ENCODE assay signal across 8 mouse cellular contexts in the genomic region with DNA sequence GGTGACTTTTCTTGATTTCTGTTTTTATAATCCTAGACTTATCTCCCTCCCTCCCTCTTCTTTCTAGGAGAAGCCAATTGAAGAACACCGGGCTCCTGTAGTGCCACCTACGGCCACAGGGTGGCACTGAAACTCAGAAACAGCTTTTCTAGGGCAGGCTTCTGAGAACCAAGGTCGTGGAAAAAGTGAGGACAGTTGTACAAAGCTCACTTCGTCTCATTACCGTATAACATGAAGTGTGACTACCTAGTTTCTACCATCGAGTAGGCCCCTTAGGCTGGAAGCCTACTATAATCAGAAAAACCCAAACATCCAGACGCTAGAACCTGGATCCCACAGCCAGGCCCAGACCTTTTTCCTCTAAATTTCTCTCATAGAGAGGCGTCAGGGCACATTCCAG. TPM values are rescaled to one million over a fixed set of nuclear protein-coding genes. Genes with fewer than 3 reads are reported as not detected.
DNase-seq lines count a peak whose midpoint lies in the region; ATAC-seq lines count a peak whose summit lies in the region.

No protein-coding gene starts in this region.

- H3K4me1 ChIP-seq in hindbrain, embryonic 15.5 days (replicated peaks): peaks cover 46% of the 10 kb centered on the region
- H3K4me1 ChIP-seq in megakaryocyte, embryonic 14.5 days: peaks cover 59% of the 10 kb centered on the region

- 0 out of 2 replicates have a peak overlapping the region, but pooled peaks have one; percentile 4 for H3K27ac ChIP-seq in hindbrain, embryonic 15.5 days (replicated peaks)

- peak overlapping the region; percentile 44 for H3K4me3 ChIP-seq in hindbrain, embryonic 15.5 days
- H3K4me3 ChIP-seq in megakaryocyte, embryonic 14.5 days (replicated peaks): peak overlapping the region; percentile 28

- H3K9ac ChIP-seq in hindbrain, embryonic 15.5 days: 0 out of 2 replicates have a peak overlapping the region, but pooled peaks have one; percentile 36

- H3K9me3 ChIP-seq in hindbrain, embryonic 15.5 days: no peaks in the 10 kb centered on the region
- H3K9me3 ChIP-seq in megakaryocyte, embryonic 14.5 days: no peaks in the 10 kb centered on the region

- peak; percentile 95 for DNase-seq in NIH3T3 (ENCODE audit: low read depth)
- DNase-seq in cerebellum, adult 9-11 months: peak; percentile 90
- DNase-seq in gastrocnemius, adult 18-20 months (ENCODE audit: low spot score): peak; percentile 93
- DNase-seq in left cerebral cortex, adult 8-10 months (ENCODE audit: low spot score in 2 of 2): peak; percentile 72 to 91
- DNase-seq in right cerebral cortex, postnatal 10 days (ENCODE audit: low spot score in 2 of 2): peak; percentile 89 to 93
- DNase-seq in urinary bladder, postnatal 25 days (ENCODE audit: low spot score): peak; percentile 76

- no peaks in the 10 kb centered on the region for H3K27me3 ChIP-seq in hindbrain, embryonic 15.5 days
- H3K27me3 ChIP-seq in megakaryocyte, embryonic 14.5 days (replicated peaks): no peaks in the 10 kb centered on the region

- H3K4me2 ChIP-seq in hindbrain, embryonic 15.5 days: peak overlapping the region; percentile 86

- 9% methylated on average over 8 of the region's 8 CpGs for WGBS in hindbrain, embryonic 15.5 days

- no peak for ATAC-seq in hindbrain, embryonic 15.5 days (ENCODE audit: low FRiP score, low read depth)

- H3K36me3 ChIP-seq in hindbrain, embryonic 15.5 days: no peaks in the 10 kb centered on the region
- no peaks in the 10 kb centered on the region for H3K36me3 ChIP-seq in megakaryocyte, embryonic 14.5 days (replicated peaks; ENCODE audit: low read length)

RNA-seq across cellular contexts. Expression of gene Tmem107, which starts 3.6 kb away (rescaled TPM):
- 1 to 10 TPM; 3.5 to 3.7 TPM for total RNA-seq in gastrocnemius, adult 18-20 months (2021)
- polyA plus RNA-seq in hindbrain, embryonic 15.5 days (2015; fragmentation: Nextera tagmentation; extraction: Ambion mirVana): 36.6 and 41.7 TPM in 2 replicates
- 10 to 100 TPM; 15.2 to 19.4 (median 17.1) TPM for total RNA-seq in left cerebral cortex, adult 8-10 months (2022)
- polyA plus RNA-seq in megakaryocyte, embryonic 14.5 days (2012; ENCODE audit: insufficient read depth, low replicate concordance): 40.2 and 62.0 TPM in 2 replicates

RNA-seq across cellular contexts. Expression of gene Borcs6, which starts 7.4 kb away (rescaled TPM):
- 10 to 100 TPM; 20.0 to 23.5 TPM for total RNA-seq in gastrocnemius, adult 18-20 months (2021)
- 22.1 and 23.1 TPM in 2 replicates for polyA plus RNA-seq in hindbrain, embryonic 15.5 days (2015; fragmentation: Nextera tagmentation; extraction: Ambion mirVana)
- total RNA-seq in left cerebral cortex, adult 8-10 months (2022): 10 to 100 TPM; 32.3 to 37.9 (median 33.5) TPM
- 60.9 and 88.1 TPM in 2 replicates for polyA plus RNA-seq in megakaryocyte, embryonic 14.5 days (2012; ENCODE audit: insufficient read depth, low replicate concordance)

RNA-seq across cellular contexts. Expression of gene Vamp2, which starts 21.3 kb away (rescaled TPM):
- total RNA-seq in gastrocnemius, adult 18-20 months (2021): 10 to 100 TPM; 37.4 to 39.3 TPM
- 317 and 437 TPM in 2 replicates for polyA plus RNA-seq in hindbrain, embryonic 15.5 days (2015; fragmentation: Nextera tagmentation; extraction: Ambion mirVana)
- 1,000 to 10,000 TPM; 1,002 to 1,054 (median 1,038) TPM for total RNA-seq in left cerebral cortex, adult 8-10 months (2022)
- 61.5 and 159 TPM in 2 replicates for polyA plus RNA-seq in megakaryocyte, embryonic 14.5 days (2012; ENCODE audit: insufficient read depth, low replicate concordance)

RNA-seq across cellular contexts. Expression of gene Aurkb, which starts 21.5 kb away (rescaled TPM):
- total RNA-seq in gastrocnemius, adult 18-20 months (2021): not detected
- 28.6 and 36.1 TPM in 2 replicates for polyA plus RNA-seq in hindbrain, embryonic 15.5 days (2015; fragmentation: Nextera tagmentation; extraction: Ambion mirVana)
- total RNA-seq in left cerebral cortex, adult 8-10 months (2022): under 1 TPM; 0.53 to 0.80 (median 0.62) TPM
- polyA plus RNA-seq in megakaryocyte, embryonic 14.5 days (2012; ENCODE audit: insufficient read depth, low replicate concordance): 41.3 and 65.2 TPM in 2 replicates

RNA-seq across cellular contexts. Expression of gene Per1, which starts 28.1 kb away (rescaled TPM):
- 10 to 100 TPM; 41.9 to 72.2 TPM for total RNA-seq in gastrocnemius, adult 18-20 months (2021)
- polyA plus RNA-seq in hindbrain, embryonic 15.5 days (2015; fragmentation: Nextera tagmentation; extraction: Ambion mirVana): 10.0 and 10.1 TPM in 2 replicates
- total RNA-seq in left cerebral cortex, adult 8-10 months (2022): 100 to 1,000 TPM; 105 to 140 (median 114) TPM
- polyA plus RNA-seq in megakaryocyte, embryonic 14.5 days (2012; ENCODE audit: insufficient read depth, low replicate concordance): 42.3 and 83.5 TPM in 2 replicates

Comparison
In these comparisons a context has a peak if more than half of its experiments do, and no peak if none do; other contexts are left out.
1. RNA of gene Vamp2, which starts 21.3 kb away (total RNA-seq): 1,002 to 1,054 TPM in left cerebral cortex, adult 8-10 months; 37.4 to 39.3 TPM in gastrocnemius, adult 18-20 months; every median in the first group is over 10 times any median in the second.
2. Peak in every context shown above with its lines, with median percentiles within 50 percentile points of each other: DNase-seq.